Mouse (Mus musculus) intestine, embryonic 15.5 days (tissue): Measurements from ENCODE around the gene Fntb. TPM values are rescaled to one million over a fixed set of nuclear protein-coding genes. Genes with fewer than 3 reads are reported as not detected.

Source experiments
- ATAC-seq: fragments of 200-750 bp; cut with Nextera tagmentation; 2 replicates; pipeline ENCODE4 v1.8.0; 2017; ENCODE audit warnings: moderate TSS enrichment, moderate library complexity
- H3K27ac ChIP-seq: fragments of 300-500 bp; sonication (generic); 2 replicates; pipeline ENCODE4 v1.5.1; 2015; ENCODE audit warnings: mild to moderate bottlenecking, inconsistent platforms
- H3K27me3 ChIP-seq: fragments of 300-500 bp; sonication (generic); replicated peaks from 2 replicates; pipeline ENCODE4 v1.6.1; 2015; ENCODE audit warnings: inconsistent platforms
- H3K36me3 ChIP-seq: fragments of 300-500 bp; sonication (generic); 2 replicates; pipeline ENCODE4 v1.6.1; 2015; ENCODE audit warnings: inconsistent platforms
- H3K4me1 ChIP-seq: fragments of 300-500 bp; sonication (generic); replicated peaks from 2 replicates; pipeline ENCODE4 v1.6.1; 2015; ENCODE audit warnings: inconsistent platforms
- H3K4me2 ChIP-seq: fragments of 300-500 bp; sonication (generic); replicated peaks from 2 replicates; pipeline ENCODE4 v1.6.1; 2015; ENCODE audit warnings: mild to moderate bottlenecking, inconsistent platforms
- H3K4me3 ChIP-seq: fragments of 300-500 bp; sonication (generic); replicated peaks from 2 replicates; pipeline ENCODE4 v1.5.1; 2015; ENCODE audit warnings: inconsistent platforms
- H3K9ac ChIP-seq: fragments of 300-500 bp; sonication (generic); 2 replicates; pipeline ENCODE4 v1.6.1; 2015; ENCODE audit warnings: inconsistent platforms
- H3K9me3 ChIP-seq: fragments of 300-500 bp; sonication (generic); 2 replicates; pipeline ENCODE4 v1.6.1; 2016; ENCODE audit warnings: inconsistent platforms
- WGBS: fragments of 180-500 bp; shearing (Covaris S2); methylation state at CpG from one replicate; pipeline ENCODE4 v1.1.7; 2015; 5-methylcytosine and 5-hydroxymethylcytosine counted together
- polyA plus RNA-seq: library from polyadenylated mRNA; unstranded; fragments of >200 nt; fragmentation: Nextera tagmentation; extraction: Ambion mirVana; gene quantifications from 2 replicates; pipeline ENCODE4 v1.2.1, GENCODE M21; 2015

Fntb gene
- polyA plus RNA-seq, 1 experiment from 2014 or later, result 30.7 TPM

DNA sequence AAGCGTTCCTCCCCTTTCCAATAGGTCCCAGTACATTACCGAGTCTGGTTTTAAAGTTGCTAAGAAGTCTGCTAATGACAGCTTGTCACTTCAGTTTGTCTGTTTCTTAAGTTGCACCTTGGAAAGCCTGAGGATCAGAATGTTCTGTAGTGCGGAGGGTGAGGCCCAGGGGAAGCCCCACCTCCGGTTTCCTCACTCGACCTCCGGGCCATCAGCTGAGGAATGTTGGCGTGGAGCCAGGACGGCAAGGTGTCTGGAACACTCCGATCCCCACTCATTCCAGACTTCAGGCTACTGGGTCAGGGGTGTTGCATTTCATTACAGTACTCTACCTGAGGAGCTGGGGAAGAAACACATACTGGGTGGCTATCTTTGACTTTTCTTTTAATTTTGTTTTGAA is 118.4 kb downstream of the Fntb start:
- WGBS, result 33% methylated on average over 9 of the region's 9 CpGs
- Histone ChIP-seq H3K4me1 (peaks cover 4% of the 10 kb centered on the region; the same call in 1 of the 2 replicates), H3K9me3 (no peaks in the 10 kb centered on the region), H3K27me3 (no peaks in the 10 kb centered on the region), H3K9ac (no peak overlapping the region), H3K36me3 (no peaks in the 10 kb centered on the region), H3K27ac (no peak overlapping the region), H3K4me2 (no peak overlapping the region), H3K4me3 (no peak overlapping the region)
- peak; percentile 87 for ATAC-seq

DNA sequence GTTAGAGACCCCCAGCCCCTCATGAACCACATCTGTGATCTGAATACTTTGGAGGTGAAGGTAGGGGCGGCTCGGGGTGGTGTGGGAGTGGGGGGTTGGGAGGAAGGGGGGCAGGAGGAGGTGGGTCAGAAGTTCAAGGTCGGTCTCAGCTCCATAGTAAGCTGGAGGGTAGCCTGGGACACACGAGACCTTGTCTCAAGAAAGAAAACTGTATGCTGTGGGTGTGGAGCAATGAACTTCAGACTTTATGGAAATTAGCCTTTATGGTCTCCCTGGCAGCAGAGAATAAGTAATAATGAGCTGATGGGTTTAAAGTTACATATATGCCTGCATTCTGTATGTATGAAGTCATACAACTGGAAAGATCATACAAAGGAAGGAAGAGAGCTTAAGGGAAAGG is 119.7 kb downstream of the Fntb start:
- ATAC-seq, result peak; percentile 64
- Histone ChIP-seq H3K4me3 (no peak overlapping the region), H3K27ac (no peak overlapping the region), H3K9me3 (no peaks in the 10 kb centered on the region), H3K4me2 (no peak overlapping the region), H3K27me3 (no peaks in the 10 kb centered on the region), H3K4me1 (peaks cover 4% of the 10 kb centered on the region; the same call in 1 of the 2 replicates), H3K36me3 (no peaks in the 10 kb centered on the region), H3K9ac (no peak overlapping the region)
- 77% methylated on average over 4 of the region's 4 CpGs for WGBS

DNA sequence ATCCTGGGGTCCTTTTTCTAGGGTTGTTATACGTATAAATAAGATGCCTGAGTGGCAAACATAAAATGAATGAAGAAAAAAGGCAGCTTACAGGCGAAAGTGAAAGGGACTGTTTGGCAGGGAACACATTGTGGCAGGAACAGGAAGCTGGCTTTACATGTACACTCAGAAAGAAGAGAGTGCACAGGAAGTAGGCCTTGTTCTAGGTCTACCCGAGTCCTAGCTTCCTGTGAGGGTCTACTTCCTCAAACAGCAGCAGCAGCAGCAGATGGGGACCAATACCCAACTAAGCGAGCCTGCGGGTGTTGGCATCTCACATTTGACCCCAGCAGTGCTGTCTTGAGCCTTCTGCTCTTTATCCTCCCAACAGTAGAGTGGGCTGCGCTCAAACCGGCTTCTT is 121.4 kb downstream of the Fntb start:
- Histone ChIP-seq H3K9ac (no peak overlapping the region), H3K4me2 (no peak overlapping the region), H3K27me3 (no peaks in the 10 kb centered on the region), H3K4me1 (peaks cover 4% of the 10 kb centered on the region; the same call in 1 of the 2 replicates), H3K27ac (no peak overlapping the region), H3K36me3 (no peaks in the 10 kb centered on the region), H3K9me3 (no peaks in the 10 kb centered on the region), H3K4me3 (no peak overlapping the region)
- no peak for ATAC-seq
- 85% methylated on average over 7 of the region's 7 CpGs for WGBS

DNA sequence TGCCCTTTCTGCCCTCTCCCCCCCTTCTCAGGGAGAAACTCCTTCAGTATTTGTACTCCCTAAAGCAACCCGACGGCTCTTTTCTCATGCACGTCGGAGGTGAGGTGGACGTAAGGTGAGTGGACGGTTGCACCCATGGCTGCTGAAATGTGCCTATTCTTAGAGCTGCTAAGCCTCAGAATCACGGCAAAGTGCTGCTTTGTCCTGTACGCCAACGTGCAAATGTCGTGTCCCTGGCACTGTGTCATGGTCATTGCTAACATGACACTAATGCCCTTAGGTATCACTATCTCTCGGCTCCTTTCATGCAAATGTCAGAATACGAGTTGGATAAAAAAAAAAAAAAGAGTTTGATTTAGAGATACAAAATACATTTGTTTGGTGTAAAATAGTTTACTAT is 122.6 kb downstream of the Fntb start:
- Histone ChIP-seq H3K4me1 (peaks cover 4% of the 10 kb centered on the region; the same call in 1 of the 2 replicates), H3K27me3 (no peaks in the 10 kb centered on the region), H3K27ac (no peak overlapping the region), H3K36me3 (no peaks in the 10 kb centered on the region), H3K9ac (no peak overlapping the region), H3K9me3 (no peaks in the 10 kb centered on the region), H3K4me3 (no peak overlapping the region), H3K4me2 (no peak overlapping the region)
- WGBS, result 95% methylated on average over 12 of the region's 12 CpGs
- ATAC-seq, result no peak

DNA sequence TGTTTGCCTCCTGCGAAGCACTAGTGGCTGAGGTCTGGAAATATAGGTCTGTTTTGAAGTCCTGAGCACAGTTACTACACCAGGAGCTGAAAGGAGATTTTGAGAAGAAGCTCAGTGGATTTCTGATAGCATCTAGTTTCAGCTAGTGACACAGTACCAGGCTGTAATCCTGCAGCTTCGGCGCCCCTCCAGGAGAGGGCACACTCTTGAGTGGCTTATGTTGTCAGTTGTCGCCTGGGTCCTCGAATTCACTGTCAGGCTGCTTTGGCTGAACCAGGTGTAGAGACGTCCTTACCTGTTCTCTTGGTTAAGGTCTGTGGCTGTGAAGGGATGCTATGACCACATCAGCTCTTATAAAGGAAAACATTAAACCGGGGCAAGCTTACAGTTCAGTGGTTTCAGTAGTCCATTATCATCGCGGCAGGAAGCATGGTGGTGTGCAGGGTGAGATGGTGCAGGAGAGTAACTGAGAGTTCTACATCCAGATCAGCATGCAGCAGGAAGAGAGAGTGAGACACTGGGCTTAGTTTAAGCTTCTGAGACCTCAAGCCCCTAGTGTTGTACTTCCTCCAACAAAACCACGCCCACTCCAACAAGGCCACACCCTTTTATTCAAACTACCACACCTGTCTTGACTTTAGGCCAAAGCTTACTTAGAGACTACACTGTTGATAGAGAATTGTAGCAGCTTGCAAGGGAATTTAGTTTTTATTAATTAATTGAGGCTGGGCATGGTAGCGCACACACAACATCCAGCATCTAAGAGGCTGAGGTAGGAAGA is 124.2 kb downstream of the Fntb start:
- no peak overlapping the region for H3K4me3 ChIP-seq
- WGBS, result 90% methylated on average over 11 of the region's 11 CpGs
- no peaks in the 10 kb centered on the region for H3K27me3 ChIP-seq
- H3K4me2 ChIP-seq, result no peak overlapping the region
- no peak overlapping the region for H3K27ac ChIP-seq
- 0 out of 2 replicates have a peak, but pooled peaks have one; percentile 40 for ATAC-seq
- H3K4me1 ChIP-seq, result no peaks in the 10 kb centered on the region
- no peak overlapping the region for H3K9ac ChIP-seq
- no peaks in the 10 kb centered on the region for H3K9me3 ChIP-seq
- no peaks in the 10 kb centered on the region for H3K36me3 ChIP-seq

DNA sequence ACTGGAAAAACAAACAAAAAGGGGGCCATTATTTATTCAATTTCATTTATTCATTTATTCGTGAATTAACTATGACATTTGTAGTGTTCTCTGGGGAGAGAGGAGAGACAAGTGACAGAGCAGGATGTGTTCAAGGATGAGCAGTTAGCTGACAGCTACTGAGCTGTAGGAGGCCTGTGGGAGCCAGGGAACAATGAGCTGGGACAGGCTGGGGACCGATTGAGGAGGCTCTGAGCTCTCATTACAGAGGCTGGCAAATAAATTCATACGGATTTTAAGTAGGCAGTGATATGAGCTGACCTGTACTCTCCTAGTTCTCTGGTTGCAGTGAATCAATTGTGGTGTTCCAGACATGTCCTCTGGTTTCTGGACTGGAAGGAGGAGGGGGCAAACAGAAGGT is 125.8 kb downstream of the Fntb start:
- Histone ChIP-seq H3K36me3 (no peaks in the 10 kb centered on the region), H3K9ac (no peak overlapping the region), H3K4me3 (no peak overlapping the region), H3K4me2 (no peak overlapping the region), H3K27me3 (no peaks in the 10 kb centered on the region), H3K27ac (no peak overlapping the region), H3K4me1 (no peaks in the 10 kb centered on the region), H3K9me3 (no peaks in the 10 kb centered on the region)
- WGBS, result 76% methylated on average over 3 of the region's 3 CpGs
- no peak for ATAC-seq

DNA sequence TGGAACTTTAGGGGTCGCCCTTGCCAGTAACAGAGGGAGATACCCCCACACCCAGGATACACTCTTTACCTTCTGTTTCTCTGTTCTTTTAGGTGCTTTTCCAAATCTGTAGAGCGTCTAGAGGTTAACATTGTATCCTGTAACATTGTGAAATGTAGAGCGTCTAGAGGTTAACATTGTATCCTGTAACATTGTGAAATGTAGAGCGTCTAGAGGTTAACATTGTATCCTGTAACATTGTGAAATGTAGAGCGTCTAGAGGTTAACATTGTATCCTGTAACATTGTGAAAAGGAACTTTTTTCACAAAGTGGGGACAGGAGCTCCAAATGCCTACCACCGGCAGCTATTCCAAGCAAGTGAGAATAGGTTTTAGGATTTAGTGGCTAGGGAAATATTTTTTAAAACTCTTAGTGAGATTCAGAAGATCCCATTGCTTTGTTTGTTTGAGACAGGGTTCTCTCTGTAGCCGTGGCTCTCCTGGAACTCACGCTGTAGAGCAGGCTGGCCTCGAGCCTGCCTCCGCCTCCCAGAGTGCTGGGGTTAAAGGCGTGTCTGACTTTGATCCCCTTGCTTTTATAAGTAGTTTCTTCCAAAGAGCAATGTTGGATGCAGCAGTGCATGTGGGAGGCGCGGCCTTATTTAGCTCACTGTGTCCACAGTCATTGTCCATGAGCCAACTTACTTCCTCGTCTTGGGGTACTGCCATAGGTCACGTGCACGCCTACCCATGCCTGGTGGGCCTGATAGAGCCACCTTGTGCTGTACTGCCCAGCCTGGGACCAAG is 127.7 kb downstream of the Fntb start:
- no peak overlapping the region for H3K4me2 ChIP-seq
- H3K9ac ChIP-seq, result no peak overlapping the region
- H3K27me3 ChIP-seq, result no peaks in the 10 kb centered on the region
- no peaks in the 10 kb centered on the region for H3K9me3 ChIP-seq
- H3K4me1 ChIP-seq, result no peaks in the 10 kb centered on the region
- no peaks in the 10 kb centered on the region for H3K36me3 ChIP-seq
- no peak overlapping the region for H3K27ac ChIP-seq
- WGBS, result 87% methylated on average over 16 of the region's 16 CpGs
- ATAC-seq, result peak; percentile 66; the same call in 1 of the 2 replicates
- no peak overlapping the region for H3K4me3 ChIP-seq

DNA sequence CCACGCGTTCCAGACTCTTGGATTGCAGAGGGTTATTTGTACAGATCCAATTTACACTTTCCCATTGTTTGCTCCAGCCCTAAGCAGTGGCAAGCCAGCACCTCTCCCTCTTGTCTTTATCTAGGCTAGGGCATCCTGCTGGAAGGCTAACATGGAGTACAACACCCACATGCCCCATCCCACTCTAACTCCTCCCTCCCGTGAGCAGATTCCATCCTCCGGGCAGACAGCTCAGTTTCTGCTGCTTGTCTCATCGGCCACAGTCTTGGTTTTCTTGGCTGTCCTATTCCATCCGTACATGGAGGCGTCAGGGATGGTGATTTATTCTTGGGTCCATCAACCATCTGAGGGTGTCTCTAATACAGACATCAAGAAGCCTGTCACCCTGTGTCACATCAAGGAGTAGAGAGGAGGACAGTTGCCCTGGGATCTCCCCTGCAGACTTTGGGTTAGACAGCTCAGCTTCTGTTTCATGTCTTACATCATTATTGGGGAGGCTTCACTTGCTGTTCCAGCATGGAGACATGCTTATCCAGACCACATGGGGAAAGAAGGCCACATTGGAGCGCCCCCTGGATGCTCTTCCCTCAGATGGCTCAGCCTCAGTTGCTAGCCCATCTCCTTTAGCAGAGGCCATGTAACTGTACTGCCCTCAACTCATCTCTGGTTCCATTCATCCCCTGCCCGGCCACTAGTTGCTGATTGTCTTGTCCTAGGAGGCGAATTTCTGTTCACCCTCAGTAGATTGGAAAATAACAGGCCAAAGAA is 129.6 kb downstream of the Fntb start:
- no peaks in the 10 kb centered on the region for H3K27me3 ChIP-seq
- ATAC-seq, result no peak
- no peak overlapping the region for H3K4me2 ChIP-seq
- 73% methylated on average over 10 of the region's 10 CpGs for WGBS
- no peaks in the 10 kb centered on the region for H3K9me3 ChIP-seq
- H3K36me3 ChIP-seq, result no peaks in the 10 kb centered on the region; the same call in 1 of the 2 replicates
- no peak overlapping the region for H3K27ac ChIP-seq
- no peaks in the 10 kb centered on the region for H3K4me1 ChIP-seq
- no peak overlapping the region for H3K9ac ChIP-seq
- no peak overlapping the region for H3K4me3 ChIP-seq

DNA sequence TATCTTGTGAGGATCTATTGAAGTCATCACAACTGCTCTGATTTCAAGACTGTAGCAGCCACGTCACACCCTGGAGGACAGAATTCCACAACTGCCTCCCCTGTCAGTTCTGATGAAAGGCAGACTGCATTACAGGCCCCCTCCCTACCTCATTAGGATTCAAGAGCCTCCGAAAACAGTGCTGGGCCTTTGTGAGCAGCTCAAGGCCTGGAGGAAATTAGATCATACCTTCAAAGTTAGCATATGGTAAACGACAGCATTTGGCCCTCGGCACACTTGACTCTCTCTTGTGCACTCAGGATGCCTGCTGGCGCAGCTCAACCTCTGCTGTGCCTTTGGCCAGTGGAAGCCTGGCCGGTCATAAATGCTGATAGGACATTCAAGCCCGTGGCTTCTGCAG is 130.4 kb downstream of the Fntb start:
- ATAC-seq, result peak; percentile 17; the same call in 1 of the 2 replicates
- 39% methylated on average over 7 of the region's 7 CpGs for WGBS

DNA sequence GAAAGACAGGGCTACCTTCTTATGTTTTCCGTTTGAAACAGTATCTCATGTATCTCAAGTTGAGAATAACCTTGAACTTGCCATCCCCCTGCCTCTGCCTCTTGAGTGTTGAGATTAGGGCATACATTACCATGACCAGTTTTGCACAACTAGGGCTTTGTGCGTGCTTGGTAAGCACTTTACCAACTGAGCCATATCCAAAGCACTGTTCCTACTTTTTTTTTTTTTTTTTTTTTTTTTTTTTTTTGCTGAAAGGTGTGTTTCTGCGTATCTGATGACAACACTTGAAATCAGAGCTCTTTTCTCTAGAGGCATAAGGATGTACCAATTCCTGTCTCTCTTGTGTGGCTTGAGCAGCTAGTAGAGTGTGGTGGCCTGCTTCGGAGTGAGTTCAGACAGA is 131.2 kb downstream of the Fntb start:
- no peak overlapping the region for H3K4me2 ChIP-seq
- H3K36me3 ChIP-seq, result no peaks in the 10 kb centered on the region; the same call in 1 of the 2 replicates
- 89% methylated on average over 4 of the region's 4 CpGs for WGBS
- no peaks in the 10 kb centered on the region for H3K4me1 ChIP-seq
- no peaks in the 10 kb centered on the region for H3K9me3 ChIP-seq
- H3K27me3 ChIP-seq, result no peaks in the 10 kb centered on the region
- H3K4me3 ChIP-seq, result no peak overlapping the region
- no peak for ATAC-seq
- H3K27ac ChIP-seq, result no peak overlapping the region
- no peak overlapping the region for H3K9ac ChIP-seq

More for the DNA sequence above, 130.4 kb downstream of the Fntb start:
- Histone ChIP-seq H3K27ac (no peak overlapping the region), H3K36me3 (no peaks in the 10 kb centered on the region; the same call in 1 of the 2 replicates), H3K4me2 (no peak overlapping the region), H3K4me3 (no peak overlapping the region), H3K9ac (no peak overlapping the region), H3K4me1 (no peaks in the 10 kb centered on the region), H3K27me3 (no peaks in the 10 kb centered on the region), H3K9me3 (no peaks in the 10 kb centered on the region)

DNA sequence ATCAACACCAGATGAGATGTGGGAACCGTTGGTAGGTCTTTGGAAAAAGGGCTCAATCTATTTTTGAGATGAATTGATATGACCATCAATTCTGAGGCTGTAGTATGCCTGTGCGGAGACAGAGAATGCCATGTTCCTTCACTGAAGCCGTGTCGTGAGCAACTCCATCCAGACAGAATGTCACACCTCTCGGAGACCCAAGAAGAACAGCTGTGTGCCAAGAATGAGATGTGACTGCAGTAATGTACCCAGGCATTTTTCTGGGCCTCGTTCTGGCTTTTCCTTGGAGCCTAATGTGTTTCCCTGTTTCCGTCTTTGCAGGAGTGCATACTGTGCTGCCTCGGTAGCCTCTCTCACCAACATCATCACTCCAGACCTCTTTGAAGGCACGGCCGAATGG is 131.6 kb downstream of the Fntb start:
- H3K4me1 ChIP-seq, result no peaks in the 10 kb centered on the region
- H3K9ac ChIP-seq, result no peak overlapping the region
- H3K4me2 ChIP-seq, result no peak overlapping the region
- H3K9me3 ChIP-seq, result no peaks in the 10 kb centered on the region
- H3K36me3 ChIP-seq, result no peaks in the 10 kb centered on the region; the same call in 1 of the 2 replicates
- H3K27me3 ChIP-seq, result no peaks in the 10 kb centered on the region
- 88% methylated on average over 10 of the region's 10 CpGs for WGBS
- no peak for ATAC-seq
- H3K27ac ChIP-seq, result no peak overlapping the region
- no peak overlapping the region for H3K4me3 ChIP-seq

DNA sequence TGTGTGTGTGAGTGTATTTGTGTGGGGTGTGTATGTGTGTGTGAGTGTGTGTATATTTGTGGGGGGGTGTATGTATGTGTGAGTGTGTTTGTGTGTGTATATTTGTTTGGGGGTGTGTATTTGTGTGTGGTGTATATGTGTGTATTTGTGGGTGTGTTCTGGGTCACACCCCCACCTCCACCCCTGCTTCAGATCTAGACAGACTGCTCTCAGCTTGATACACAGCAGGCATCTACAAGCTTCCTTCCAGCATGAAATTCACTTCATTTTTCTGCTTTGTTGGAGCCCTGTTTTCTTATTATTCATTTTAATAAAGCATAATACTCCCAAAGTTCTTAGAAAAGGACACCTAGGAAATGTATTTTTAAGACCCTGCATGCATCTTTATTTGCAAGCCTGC is 132.8 kb downstream of the Fntb start:
- ATAC-seq, result no peak
- no peak overlapping the region for H3K9ac ChIP-seq
- H3K4me1 ChIP-seq, result no peaks in the 10 kb centered on the region
- no peak overlapping the region for H3K27ac ChIP-seq
- H3K9me3 ChIP-seq, result no peaks in the 10 kb centered on the region
- H3K27me3 ChIP-seq, result no peaks in the 10 kb centered on the region
- no peak overlapping the region for H3K4me3 ChIP-seq
- H3K4me2 ChIP-seq, result no peak overlapping the region
- H3K36me3 ChIP-seq, result no peaks in the 10 kb centered on the region; the same call in 1 of the 2 replicates
